Mouse (Mus musculus) adrenal gland, postnatal 36 days (tissue): ENCODE data around the gene Yipf6. TPM values are rescaled to one million over a fixed set of nuclear protein-coding genes. Genes with fewer than 3 reads are reported as not detected.
"Not testable (repeated sequence)": the region's sequence is repeated elsewhere in the genome, so short reads cannot be mapped to it uniquely, and the experiment has no call there.

Experiments
- DNase-seq, 2 experiments: peaks; one replicate each; pipeline ENCODE4 v3.0.0; 2021; ENCODE audit warnings: mixed read lengths in 1 of 2
- long read RNA-seq, 2 experiments: library from polyadenylated mRNA; stranded (forward); transcript quantifications; one replicate each; pipeline ENCODE4 v2.0.0; 2021; ENCODE audit warnings: borderline sequencing depth in 2 of 2
- total RNA-seq, 2 experiments: library from RNA; stranded (reverse); gene quantifications; 2 replicates each; pipeline ENCODE4 v1.2.3; 2021

The Yipf6 gene
- total RNA-seq, result 10 to 100 TPM; 51.6 to 56.5 TPM
- long read RNA-seq, experiment 1, full-length matches to known transcripts, result 14 of 31 reads
- long read RNA-seq, experiment 1, partial matches to known transcripts, result 1 of 31 reads
- long read RNA-seq, experiment 1, other reads (novel, unspliced or antisense), result 16 of 31 reads
- long read RNA-seq, experiment 2, full-length matches to known transcripts, result 8 of 11 reads
- long read RNA-seq, experiment 2, partial matches to known transcripts, result 0 of 11 reads
- long read RNA-seq, experiment 2, other reads (novel, unspliced or antisense), result 3 of 11 reads

- DNase-seq, result peak; percentile 10 to 17
Observed at GRCm38 (mm10) chrX:98936101-98936500, at the start of gene Yipf6. Gene Yipf6, plus strand, starts transcription at chrX:98936316.

GRCm38 (mm10) chrX:98890072-98890405 lies 46.1 kb upstream of the Yipf6 start:
- peak in 1 of 2 experiments; percentile 2 for DNase-seq

- peak; percentile 75 to 79 for DNase-seq
Observed at GRCm38 (mm10) chrX:98890406-98891116, 45.6 kb upstream of the Yipf6 start, which contains the start of gene Ophn1. Gene Ophn1, minus strand, starts transcription at chrX:98891025.

DNA sequence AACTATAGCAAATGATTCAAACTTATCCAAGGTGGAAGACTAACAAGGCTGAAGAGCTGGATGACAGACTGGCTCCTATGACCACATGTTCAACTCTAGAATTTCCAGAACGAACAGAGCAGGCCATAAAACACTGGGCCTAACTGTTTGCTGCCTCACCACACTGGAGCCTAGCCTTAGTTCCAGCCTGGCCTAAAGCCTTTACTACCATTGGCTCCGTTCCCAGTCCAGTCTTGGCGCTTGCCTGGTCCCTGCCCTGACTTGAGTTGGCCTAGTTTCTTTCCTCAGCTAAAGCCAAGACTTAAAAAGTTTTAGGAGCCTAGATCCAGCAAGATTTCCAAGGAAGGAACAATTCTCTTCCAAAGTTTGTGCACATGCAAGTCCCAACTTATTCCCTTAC lies 37.8 kb upstream of the Yipf6 start:
- peak; percentile 60 to 71 for DNase-seq

- no peak for DNase-seq
Observed at GRCm38 (mm10) chrX:98904226-98904625, 31.9 kb upstream of the Yipf6 start.

- DNase-seq, result no peak
Observed at GRCm38 (mm10) chrX:98908910-98909309, 27.2 kb upstream of the Yipf6 start.

- DNase-seq, result peak in 1 of 2 experiments; percentile 30
Observed at GRCm38 (mm10) chrX:98919423-98919822, 16.7 kb upstream of the Yipf6 start.

GRCm38 (mm10) chrX:98936707-98937554 lies 815 bp downstream of the Yipf6 start:
- peak; percentile 93 to 94 for DNase-seq

DNA sequence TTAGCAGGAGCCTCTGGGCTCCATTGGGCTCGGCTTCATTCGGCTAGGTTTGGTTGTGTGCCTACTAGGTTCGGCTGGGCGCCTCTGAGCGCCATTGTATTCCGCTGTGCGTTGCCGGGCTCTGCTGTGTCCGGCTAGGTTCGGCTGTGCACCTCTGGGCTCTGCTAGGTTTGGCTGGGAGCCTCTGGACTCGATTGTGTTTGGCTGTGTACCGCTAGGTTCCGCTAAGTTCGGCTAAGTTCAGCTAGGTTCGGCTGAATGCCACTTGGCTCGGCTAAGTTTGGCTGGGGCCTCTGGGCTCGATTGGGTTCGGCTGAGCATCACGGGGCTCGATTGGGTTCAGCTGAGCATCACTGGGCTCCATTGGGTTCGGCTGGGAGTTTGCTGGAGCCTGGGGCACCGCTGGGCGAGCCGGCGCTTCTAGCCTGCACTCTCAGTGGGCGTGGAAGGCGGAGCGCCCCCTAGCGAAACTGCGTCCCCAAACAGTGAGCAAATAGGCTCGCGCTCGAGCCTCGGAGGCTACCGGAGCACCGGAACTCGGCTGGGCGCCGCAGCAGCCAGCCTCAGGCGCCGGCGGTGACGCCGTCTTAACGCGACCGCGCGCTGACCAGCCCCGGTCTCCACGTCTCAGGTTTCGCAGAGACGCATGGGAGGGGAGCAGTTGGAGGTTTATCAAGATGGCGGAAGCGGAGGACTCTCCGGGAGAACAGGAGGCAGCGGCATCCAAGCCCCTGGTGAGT lies 1.6 kb downstream of the Yipf6 start:
- DNase-seq, result peak; percentile 94

GRCm38 (mm10) chrX:98953941-98954340 lies 17.8 kb downstream of the Yipf6 start:
- peak; percentile 20 to 32 for DNase-seq

DNA sequence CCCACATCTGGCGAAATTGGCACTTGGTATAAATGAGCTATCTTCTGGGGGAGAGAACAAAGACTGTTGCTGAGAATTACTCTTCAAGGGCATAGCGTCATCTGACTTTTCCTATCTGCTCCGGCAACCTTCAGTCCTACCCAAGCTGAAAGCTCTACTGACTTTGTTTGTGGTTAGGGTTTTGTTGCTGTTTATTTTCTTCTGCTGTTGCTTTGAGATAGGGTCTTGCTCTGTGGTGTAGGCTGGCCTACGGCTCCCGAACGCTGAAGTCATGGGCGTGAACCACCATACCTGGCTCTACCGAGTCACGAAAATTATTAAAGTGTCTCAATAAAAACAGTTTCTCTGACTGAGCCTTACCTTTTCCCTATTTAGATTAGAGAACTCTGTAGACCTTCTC lies 22.2 kb downstream of the Yipf6 start:
- no peak for DNase-seq

GRCm38 (mm10) chrX:98959050-98959449 lies 22.9 kb downstream of the Yipf6 start:
- no peak for DNase-seq

- no peak for DNase-seq
Observed at GRCm38 (mm10) chrX:98963742-98964141, 27.6 kb downstream of the Yipf6 start.

DNA sequence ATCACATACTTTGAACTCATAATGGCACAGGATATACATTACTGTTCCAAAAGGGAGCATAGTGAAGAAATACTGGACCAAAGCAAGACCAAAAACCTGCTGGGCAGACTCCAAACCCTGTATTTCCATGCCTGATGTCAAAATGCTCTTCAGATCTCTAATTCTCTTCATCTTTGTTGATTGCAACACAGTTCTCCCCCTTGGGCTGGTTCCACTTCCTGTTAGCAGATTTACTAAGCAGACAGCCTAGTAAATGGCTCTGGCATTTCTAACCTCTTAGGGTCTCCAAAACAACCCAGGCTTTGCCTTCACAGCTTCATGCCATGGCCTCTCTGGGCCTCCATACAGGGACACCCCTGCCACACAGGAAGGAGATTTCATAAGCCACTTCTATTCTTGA lies 28.4 kb downstream of the Yipf6 start:
- no peak for DNase-seq

DNA sequence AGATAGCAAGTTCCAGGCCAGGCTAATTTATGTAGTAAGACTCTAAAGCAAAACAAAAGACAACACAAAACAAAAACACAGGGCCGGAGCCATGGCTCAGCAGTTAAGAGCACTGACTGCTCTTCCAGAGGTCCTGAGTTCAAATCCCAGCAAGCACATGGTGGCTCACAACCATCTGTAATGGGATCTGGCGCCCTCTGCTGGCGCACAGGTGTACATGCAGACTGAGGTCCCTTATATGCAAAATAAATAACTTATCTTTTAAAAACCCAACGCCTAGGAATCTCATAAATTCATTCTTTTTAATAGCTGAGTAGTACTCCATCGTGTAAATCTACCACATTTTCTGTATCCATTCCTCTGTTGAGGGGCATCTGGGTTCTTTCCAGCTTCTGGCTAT lies 50.5 kb downstream of the Yipf6 start:
- DNase-seq, result not testable (repeated sequence)

DNA sequence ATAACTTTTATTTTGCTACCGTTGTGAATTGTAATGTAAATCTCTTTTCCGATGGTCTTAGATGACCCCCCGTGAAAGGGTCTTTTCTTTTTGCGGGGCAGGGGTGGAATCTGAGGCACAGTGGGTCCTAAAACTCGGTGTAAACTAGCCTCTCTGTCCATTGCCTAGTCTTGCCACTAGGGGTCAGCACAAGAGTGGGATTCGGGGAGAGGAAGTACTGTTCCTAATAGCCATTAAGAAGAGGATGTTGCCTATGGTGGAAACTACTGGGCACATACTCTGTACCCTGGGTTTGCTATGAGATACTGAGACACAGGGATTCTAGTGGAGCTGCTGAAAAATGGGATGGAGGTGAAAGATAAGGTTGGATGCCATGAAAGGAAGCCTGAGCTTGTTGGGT lies 53.5 kb downstream of the Yipf6 start:
- DNase-seq, result peak; percentile 57 to 68

Other genes with a start within 250 kb of the Yipf6 start
- 10 to 100 TPM; 16.3 to 18.6 TPM for gene Ophn1, start 45.3 kb upstream of the Yipf6 start, total RNA-seq
- gene Stard8, start 66.9 kb downstream of the Yipf6 start, total RNA-seq, result 10 to 100 TPM; 30.0 to 44.9 TPM
- 10 to 100 TPM; 55.6 to 57.7 TPM for gene Efnb1, start 199.8 kb downstream of the Yipf6 start, total RNA-seq